Mouse (Mus musculus): ENCODE data around the gene Dnajc4. TPM values are rescaled to one million over a fixed set of nuclear protein-coding genes. Genes with fewer than 3 reads are reported as not detected.

The Dnajc4 gene
- polyA plus RNA-seq, 1 experiment from 2014 or later, result 24.1 TPM

DNA sequence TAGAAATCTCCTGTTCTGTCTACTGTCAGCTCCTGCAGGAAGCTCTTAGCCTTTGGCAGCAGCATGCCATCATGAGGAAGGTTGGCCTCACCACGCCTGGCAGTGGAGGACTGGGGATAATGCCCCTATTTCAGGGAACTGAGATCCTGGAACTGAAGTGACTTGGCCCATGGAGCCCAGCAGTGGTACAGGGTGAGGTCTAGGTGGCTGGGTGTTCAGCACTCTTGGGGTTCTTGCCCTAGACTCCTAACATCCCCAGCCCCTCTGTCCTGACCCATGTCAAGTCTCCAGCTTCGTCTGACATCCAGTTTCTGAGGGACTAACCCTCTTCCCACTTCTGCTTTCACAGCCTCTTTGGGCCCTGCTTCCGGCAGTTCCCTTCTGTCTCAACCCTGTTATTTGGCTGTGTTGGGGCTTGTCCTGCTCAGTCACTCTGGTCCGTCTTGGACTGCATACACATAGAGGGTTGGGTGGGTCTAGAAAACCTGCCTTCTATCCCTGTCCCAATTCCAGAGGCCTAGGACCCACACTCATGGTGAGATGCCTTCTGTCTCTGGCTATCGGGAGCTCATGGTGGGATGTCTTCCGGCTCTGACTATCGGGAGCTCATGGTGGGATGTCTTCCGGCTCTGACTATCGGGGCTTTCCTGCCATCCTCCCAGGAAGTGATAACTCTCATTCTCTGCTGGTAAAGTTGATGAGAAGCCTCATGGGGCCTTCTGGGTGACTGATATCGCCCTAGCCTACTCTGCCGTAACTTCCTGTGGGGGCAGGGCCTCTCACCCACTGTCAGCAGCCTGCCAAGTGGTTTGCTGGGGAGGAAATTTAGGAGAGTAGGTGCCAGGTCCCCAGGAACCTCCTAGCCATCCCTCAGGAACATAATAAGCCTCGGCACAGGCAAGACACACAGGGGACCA lies 25.4 kb upstream of the Dnajc4 start:
- Histone ChIP-seq H3K27ac (peak overlapping the region; percentile 1; the same call in 1 of the 2 replicates), H3K4me1 (no peaks in the 10 kb centered on the region), H3K9me3 (replicated peaks) (no peaks in the 10 kb centered on the region), H3K36me3 (peaks cover 54% of the 10 kb centered on the region), H3K9ac (no peak overlapping the region), H3K27me3 (no peaks in the 10 kb centered on the region), H3K4me2 (no peak overlapping the region), H3K4me3 (replicated peaks) (no peak overlapping the region)
- 0 out of 2 replicates have a peak, but pooled peaks have one; percentile 31 for ATAC-seq (replicated peaks; ENCODE audit: low FRiP score)
- 70% methylated on average over 12 of the region's 12 CpGs for WGBS

DNA sequence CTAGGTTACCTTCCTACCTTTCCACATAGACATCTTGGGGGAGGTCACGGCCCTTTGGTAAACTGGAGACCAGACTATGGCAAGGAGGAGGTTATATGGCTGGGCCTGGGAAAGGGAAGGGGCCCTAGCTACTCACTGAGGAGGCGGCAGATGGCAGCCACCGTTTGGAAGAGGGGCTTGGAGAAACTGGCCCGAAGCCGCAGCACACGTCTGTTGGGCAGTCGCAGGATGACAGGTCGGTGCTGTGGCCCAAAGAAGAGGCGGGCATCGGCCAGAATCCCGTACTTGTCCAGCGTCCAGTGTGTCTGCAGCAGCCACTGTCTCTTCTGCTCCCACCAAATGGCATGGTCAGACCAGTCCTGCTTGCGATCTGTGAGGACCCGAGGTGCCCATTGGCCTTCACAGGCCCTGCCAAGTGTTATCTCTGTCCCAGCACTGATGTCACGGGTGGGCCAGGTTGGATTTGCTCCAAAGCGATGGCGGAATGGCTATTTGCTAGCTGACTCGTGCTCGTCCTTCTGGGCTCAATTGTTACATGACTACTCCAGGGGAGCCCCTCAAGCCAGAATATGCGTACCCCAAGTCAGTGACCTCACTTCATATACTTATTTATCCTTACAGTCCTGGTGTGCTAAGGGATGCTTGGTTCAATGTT lies 22.2 kb upstream of the Dnajc4 start:
- H3K4me2 ChIP-seq, result no peak overlapping the region
- H3K9me3 ChIP-seq (replicated peaks), result no peaks in the 10 kb centered on the region
- no peaks in the 10 kb centered on the region for H3K4me1 ChIP-seq
- no peaks in the 10 kb centered on the region for H3K27me3 ChIP-seq
- H3K36me3 ChIP-seq, result peaks cover 22% of the 10 kb centered on the region
- 91% methylated on average over 20 of the region's 20 CpGs for WGBS
- H3K27ac ChIP-seq, result no peak overlapping the region
- ATAC-seq (replicated peaks; ENCODE audit: low FRiP score), result no peak
- no peak overlapping the region for H3K9ac ChIP-seq
- H3K4me3 ChIP-seq (replicated peaks), result no peak overlapping the region

DNA sequence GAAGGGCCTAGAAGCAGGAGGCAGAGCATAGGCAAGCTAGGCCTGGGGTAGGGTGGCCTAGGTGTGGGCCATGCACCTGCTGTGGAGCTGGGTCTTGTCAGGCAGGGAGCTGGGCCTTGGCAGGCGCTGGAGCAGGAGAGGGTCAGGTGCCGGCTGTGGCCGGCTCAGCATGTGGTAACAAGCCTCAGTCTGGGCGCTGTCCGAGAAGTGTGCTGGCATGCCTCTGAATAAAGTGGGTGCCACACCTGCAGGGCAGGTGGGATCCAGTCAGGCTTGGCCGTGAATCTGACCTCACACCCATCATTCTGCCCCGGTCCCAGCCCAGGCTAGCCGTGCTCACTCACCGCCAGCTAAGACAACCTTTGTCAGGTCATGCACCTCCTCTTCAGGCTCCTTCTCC lies 21.6 kb upstream of the Dnajc4 start:
- Histone ChIP-seq H3K4me3 (replicated peaks) (no peak overlapping the region), H3K36me3 (peaks cover 16% of the 10 kb centered on the region), H3K4me1 (no peaks in the 10 kb centered on the region), H3K4me2 (no peak overlapping the region), H3K27me3 (no peaks in the 10 kb centered on the region), H3K9me3 (replicated peaks) (no peaks in the 10 kb centered on the region), H3K27ac (no peak overlapping the region), H3K9ac (no peak overlapping the region)
- no peak for ATAC-seq (replicated peaks; ENCODE audit: low FRiP score)
- 87% methylated on average over 9 of the region's 9 CpGs for WGBS

DNA sequence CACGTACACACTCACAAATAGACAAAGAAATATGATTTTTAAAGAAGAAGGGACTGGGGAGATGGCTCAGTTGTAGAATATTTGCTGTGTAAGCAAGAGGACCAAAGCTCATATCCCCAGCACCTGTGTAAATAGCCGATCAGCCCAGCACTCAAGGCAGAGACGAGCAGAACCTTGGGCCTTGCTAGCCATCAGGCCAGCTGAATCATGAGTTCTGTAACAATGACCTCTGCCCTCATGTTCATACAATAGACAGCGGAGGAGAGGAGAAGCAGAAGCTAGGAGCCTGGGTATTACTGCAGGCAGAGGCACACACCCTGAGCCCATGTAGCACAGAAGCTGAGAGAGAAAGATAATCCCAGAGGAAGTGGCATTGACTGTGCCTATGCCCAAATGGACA lies 20.1 kb upstream of the Dnajc4 start:
- Histone ChIP-seq H3K9me3 (replicated peaks) (no peaks in the 10 kb centered on the region), H3K27ac (no peak overlapping the region), H3K4me3 (replicated peaks) (no peak overlapping the region), H3K27me3 (no peaks in the 10 kb centered on the region), H3K9ac (no peak overlapping the region), H3K4me1 (no peaks in the 10 kb centered on the region), H3K36me3 (peaks cover 3% of the 10 kb centered on the region; the same call in 1 of the 2 replicates), H3K4me2 (no peak overlapping the region)
- 72% methylated on average over 4 of the region's 4 CpGs for WGBS
- no peak for ATAC-seq (replicated peaks; ENCODE audit: low FRiP score)

DNA sequence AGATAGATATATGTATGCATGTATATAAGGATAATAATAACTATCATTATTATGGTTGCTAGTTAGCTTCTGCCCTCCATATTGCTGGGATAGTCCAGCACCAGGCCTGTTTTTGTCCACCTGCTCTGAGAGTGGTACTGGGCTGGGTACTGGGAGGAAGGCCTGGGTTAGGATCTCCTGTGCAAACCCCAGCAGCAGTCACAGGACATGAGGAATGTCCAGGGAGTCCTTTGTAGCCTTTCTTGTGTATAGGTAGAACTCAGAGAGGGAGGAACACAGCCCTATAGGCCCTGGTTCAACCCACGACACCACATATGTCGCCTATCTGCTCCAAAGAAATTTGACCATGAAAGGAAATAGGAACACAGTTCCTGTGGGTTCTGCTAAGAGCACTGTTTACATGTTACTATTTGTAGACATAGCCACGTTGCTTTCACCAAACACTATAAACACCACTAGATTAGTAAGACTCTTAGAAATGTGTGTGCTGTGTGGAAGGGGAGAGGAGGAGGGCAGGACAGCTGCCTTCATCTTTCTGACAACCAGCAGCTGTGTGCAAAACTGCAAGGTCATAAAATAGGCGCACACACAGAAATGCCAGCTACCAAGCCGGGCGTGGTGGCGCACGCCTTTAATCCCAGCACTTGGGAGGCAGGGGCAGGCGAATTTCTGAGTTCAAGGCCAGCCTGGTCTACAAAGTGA lies 14.7 kb upstream of the Dnajc4 start:
- Histone ChIP-seq H3K4me2 (no peak overlapping the region), H3K9me3 (replicated peaks) (no peaks in the 10 kb centered on the region), H3K9ac (no peak overlapping the region), H3K4me3 (replicated peaks) (no peak overlapping the region), H3K36me3 (no peaks in the 10 kb centered on the region), H3K27ac (no peak overlapping the region), H3K4me1 (no peaks in the 10 kb centered on the region), H3K27me3 (no peaks in the 10 kb centered on the region)
- ATAC-seq (replicated peaks; ENCODE audit: low FRiP score), result no peak
- WGBS, result 78% methylated on average over 9 of the region's 9 CpGs

DNA sequence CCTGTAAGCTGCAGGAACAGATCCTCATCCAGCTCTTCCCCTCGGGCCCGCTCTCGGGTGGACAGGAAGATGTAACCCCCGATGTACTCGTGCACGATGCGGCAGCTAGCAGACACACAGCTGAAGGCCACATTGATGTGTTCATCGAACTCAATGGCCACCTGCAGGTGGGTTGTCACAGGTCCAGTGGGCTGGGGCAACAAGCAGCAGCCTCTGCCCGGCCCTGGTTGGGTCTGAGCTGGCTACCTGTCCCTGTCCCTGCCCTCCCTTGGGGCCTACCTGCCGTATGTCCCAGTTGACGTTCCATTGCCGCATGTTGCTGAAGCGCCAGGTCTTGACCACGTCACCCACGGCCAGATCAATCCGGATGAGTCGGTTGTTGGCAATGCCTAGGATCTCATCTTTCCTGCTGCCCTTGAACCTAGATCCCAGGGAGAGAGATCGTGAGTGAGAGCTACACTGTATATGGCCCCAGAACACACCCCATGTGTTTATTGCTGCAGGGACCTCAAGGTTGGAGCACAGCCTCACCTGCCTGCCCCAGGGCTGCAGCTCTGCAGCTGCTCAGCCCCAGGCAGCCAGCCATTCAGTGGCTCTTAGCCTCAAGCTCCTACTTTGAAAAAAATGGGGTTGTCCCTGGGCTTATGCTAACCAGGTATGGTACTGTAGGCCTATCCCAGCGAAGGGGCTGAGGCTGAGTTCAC lies 7.1 kb upstream of the Dnajc4 start:
- Histone ChIP-seq H3K9me3 (replicated peaks) (no peaks in the 10 kb centered on the region), H3K9ac (no peak overlapping the region), H3K27me3 (no peaks in the 10 kb centered on the region), H3K4me2 (no peak overlapping the region), H3K4me1 (peaks cover 30% of the 10 kb centered on the region), H3K4me3 (replicated peaks) (no peak overlapping the region), H3K36me3 (peaks cover 24% of the 10 kb centered on the region), H3K27ac (no peak overlapping the region)
- no peak for ATAC-seq (replicated peaks; ENCODE audit: low FRiP score)
- 95% methylated on average over 19 of the region's 19 CpGs for WGBS

DNA sequence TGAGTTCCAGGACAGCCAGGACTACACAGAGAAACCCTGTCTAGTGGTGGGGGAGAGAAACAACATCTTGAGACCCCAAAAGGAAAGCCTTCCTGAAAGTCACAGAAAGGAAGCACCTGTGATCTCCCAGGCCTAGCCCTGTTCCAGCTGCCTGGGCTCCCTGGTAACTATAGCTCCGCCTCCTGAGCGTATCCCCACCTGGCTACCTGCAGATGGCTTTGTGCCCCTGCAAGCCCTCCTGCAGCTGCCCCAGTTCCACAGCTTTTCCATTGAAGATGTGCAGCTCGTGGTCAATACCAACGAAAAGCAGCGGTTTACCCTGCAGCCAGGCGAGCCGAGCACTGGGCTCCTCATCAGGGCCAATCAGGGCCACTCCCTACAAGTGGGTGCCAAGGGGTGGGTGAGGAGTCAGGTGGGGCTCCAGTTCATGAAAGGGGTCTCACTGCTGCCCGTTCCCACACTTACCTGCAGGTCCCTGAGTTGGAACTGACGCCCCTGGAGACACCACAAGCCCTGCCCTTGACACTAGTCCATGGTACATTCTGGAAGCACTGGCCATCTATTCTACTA lies 5.4 kb upstream of the Dnajc4 start:
- Histone ChIP-seq H3K4me1 (peaks cover 44% of the 10 kb centered on the region), H3K9me3 (replicated peaks) (no peaks in the 10 kb centered on the region), H3K27ac (no peak overlapping the region), H3K27me3 (no peaks in the 10 kb centered on the region), H3K4me3 (replicated peaks) (no peak overlapping the region), H3K9ac (no peak overlapping the region), H3K36me3 (peaks cover 24% of the 10 kb centered on the region), H3K4me2 (no peak overlapping the region)
- WGBS, result 89% methylated on average over 9 of the region's 9 CpGs
- ATAC-seq (replicated peaks; ENCODE audit: low FRiP score), result no peak

DNA sequence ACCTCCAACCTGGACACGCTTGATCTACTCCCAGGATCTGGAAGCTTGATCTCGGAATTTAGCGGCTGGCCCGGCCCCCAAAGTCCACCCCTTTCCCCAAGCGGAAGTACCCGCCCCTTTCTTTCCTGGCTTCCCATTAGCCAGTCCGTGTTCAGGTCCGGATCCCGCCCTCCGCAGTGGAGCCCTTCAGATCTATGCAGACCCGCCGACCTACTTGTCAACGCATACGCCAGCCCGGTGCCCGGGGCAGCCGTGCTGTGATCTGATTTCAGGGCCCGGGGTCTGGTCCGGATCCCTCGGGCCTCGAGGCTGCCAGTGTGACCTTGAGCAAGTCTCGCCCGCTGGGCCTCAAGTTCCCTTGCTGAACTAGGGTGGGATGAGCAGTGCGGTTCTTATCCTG lies 3.6 kb upstream of the Dnajc4 start, which contains the start of the genes Nudt22 and Trpt1:
Gene Nudt22, minus strand, starts transcription at position 112 of the 400 bp plus-strand sequence.
Gene Trpt1, plus strand, starts transcription at position 126 of the 400 bp plus-strand sequence.
- Histone ChIP-seq H3K4me1 (peaks cover 54% of the 10 kb centered on the region), H3K27ac (peak within 1 kb of the TSS; percentile 80), H3K4me3 (replicated peaks) (peak within 1 kb of the TSS; percentile 58), H3K36me3 (peaks cover 24% of the 10 kb centered on the region), H3K9me3 (replicated peaks) (no peaks in the 10 kb centered on the region), H3K9ac (peak within 1 kb of the TSS; percentile 72), H3K4me2 (peak within 1 kb of the TSS; percentile 82), H3K27me3 (no peaks in the 10 kb centered on the region)
- ATAC-seq (replicated peaks; ENCODE audit: low FRiP score), result peak; percentile 80
- under 1% methylated on average over 24 of the region's 24 CpGs for WGBS

DNA sequence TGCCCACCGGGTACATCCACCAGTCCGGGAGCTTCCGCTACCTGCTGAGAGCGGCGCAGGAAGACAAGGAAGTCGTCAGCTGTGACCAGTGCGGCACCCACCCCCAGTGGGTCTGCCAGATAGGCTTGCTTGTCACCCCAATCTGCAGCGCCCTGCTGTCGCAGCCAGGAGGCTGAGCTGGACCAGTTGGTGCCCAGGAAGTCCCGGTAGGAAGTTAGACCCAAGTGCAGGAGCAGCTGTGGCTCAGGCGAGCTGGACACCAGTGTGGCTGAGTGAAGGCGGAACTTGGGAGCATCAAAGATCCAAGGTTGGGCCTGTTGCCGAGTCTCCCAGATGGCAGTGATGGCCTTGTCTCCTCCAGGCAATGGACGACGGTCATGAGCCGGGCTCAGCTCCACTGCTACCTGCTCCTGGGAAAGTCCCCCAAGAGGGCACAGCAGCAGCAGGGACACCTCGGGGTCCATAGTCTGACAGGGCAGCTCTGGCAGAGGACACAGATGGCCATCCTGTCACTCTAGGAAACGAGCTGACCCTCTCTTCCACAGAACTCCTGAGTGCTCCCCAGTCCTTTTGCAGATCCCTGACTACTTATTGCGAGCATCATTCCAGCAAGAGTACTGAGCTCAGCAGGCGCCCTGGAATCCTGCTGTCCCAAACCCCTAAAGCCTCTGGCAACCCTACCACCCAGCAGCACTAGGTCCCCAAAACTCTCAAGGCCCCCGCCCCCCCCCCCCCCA lies 3.1 kb upstream of the Dnajc4 start:
- H3K27me3 ChIP-seq, result no peaks in the 10 kb centered on the region
- WGBS, result 42% methylated on average over 21 of the region's 21 CpGs
- H3K9ac ChIP-seq, result peak overlapping the region; percentile 72
- peak overlapping the region; percentile 58 for H3K4me3 ChIP-seq (replicated peaks)
- H3K4me1 ChIP-seq, result peaks cover 54% of the 10 kb centered on the region
- no peak for ATAC-seq (replicated peaks; ENCODE audit: low FRiP score)
- H3K4me2 ChIP-seq, result peak overlapping the region; percentile 82
- no peaks in the 10 kb centered on the region for H3K9me3 ChIP-seq (replicated peaks)
- peak overlapping the region; percentile 68 for H3K27ac ChIP-seq
- H3K36me3 ChIP-seq, result peaks cover 23% of the 10 kb centered on the region

DNA sequence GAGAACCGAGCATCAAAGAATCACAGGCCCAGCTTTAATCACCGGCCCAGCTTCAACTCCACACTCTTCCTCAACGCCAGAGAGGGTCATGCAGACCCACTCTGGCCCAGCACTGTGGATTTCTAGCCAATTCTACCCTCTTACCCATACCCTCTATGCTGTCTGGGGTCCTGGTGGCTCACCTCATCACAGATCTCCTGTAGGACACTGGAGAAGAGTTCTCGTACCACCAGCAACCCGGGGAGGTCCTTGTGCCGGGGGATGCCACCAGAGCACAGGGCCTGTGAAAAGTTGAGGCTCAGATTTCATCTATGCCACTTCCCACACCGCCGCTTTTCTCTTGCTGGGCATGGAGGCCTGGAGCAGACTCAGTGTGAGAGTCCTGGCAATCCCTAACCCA lies 2.1 kb upstream of the Dnajc4 start:
- Histone ChIP-seq H3K27ac (peak overlapping the region; percentile 39; the same call in 1 of the 2 replicates), H3K4me2 (peak overlapping the region; percentile 82), H3K36me3 (peaks cover 14% of the 10 kb centered on the region), H3K9me3 (replicated peaks) (no peaks in the 10 kb centered on the region), H3K4me3 (replicated peaks) (peak overlapping the region; percentile 58), H3K9ac (0 out of 2 replicates have a peak overlapping the region, but pooled peaks have one; percentile 72), H3K4me1 (peaks cover 56% of the 10 kb centered on the region), H3K27me3 (no peaks in the 10 kb centered on the region)
- no peak for ATAC-seq (replicated peaks; ENCODE audit: low FRiP score)
- 71% methylated on average over 8 of the region's 8 CpGs for WGBS
